Mouse (Mus musculus) induced T-regulatory cell, adult 2 months (primary cell): ENCODE measurements around the gene Mb21d2.

ENCODE experiments used
- DNase-seq: peaks from one replicate; pipeline ENCODE4 v3.0.0-alpha.2; 2012; ENCODE audit warnings: low read depth

The Mb21d2 gene

GRCm38 (mm10) chr16:28859678-28860077, 69.8 kb downstream of the Mb21d2 start:
- no peak for DNase-seq

GRCm38 (mm10) chr16:28859009-28859288, 70.5 kb downstream of the Mb21d2 start:
- no peak for DNase-seq

GRCm38 (mm10) chr16:28858210-28859008, 71.1 kb downstream of the Mb21d2 start:
- no peak for DNase-seq

- DNase-seq = no peak
Measured at GRCm38 (mm10) chr16:28851409-28851821, 78.1 kb downstream of the Mb21d2 start.

- DNase-seq = no peak
Measured at GRCm38 (mm10) chr16:28850881-28851280, 78.6 kb downstream of the Mb21d2 start.

GRCm38 (mm10) chr16:28846123-28846522, 83.3 kb downstream of the Mb21d2 start:
- DNase-seq = no peak

- no peak for DNase-seq
Measured at GRCm38 (mm10) chr16:28845336-28845735, 84.1 kb downstream of the Mb21d2 start.

GRCm38 (mm10) chr16:28841102-28841501, 88.4 kb downstream of the Mb21d2 start:
- no peak for DNase-seq

GRCm38 (mm10) chr16:28840075-28840974, 89.1 kb downstream of the Mb21d2 start:
- DNase-seq = peak; percentile 45

GRCm38 (mm10) chr16:28839575-28839974, 89.9 kb downstream of the Mb21d2 start:
- DNase-seq = no peak

- peak; percentile 1 for DNase-seq
Measured at GRCm38 (mm10) chr16:28838016-28838415, 91.5 kb downstream of the Mb21d2 start.

- no peak for DNase-seq
Measured at GRCm38 (mm10) chr16:28832085-28832635, 97.3 kb downstream of the Mb21d2 start.

GRCm38 (mm10) chr16:28829263-28829955, 100.1 kb downstream of the Mb21d2 start:
- DNase-seq = no peak

GRCm38 (mm10) chr16:28824781-28825180, 104.7 kb downstream of the Mb21d2 start:
- no peak for DNase-seq

- no peak for DNase-seq
Measured at GRCm38 (mm10) chr16:28821774-28822173, 107.7 kb downstream of the Mb21d2 start.

GRCm38 (mm10) chr16:28818749-28819285, 110.7 kb downstream of the Mb21d2 start:
- no peak for DNase-seq

- DNase-seq = no peak
Measured at GRCm38 (mm10) chr16:28813290-28813689, 116.2 kb downstream of the Mb21d2 start.

GRCm38 (mm10) chr16:28809089-28809488, 120.4 kb downstream of the Mb21d2 start:
- DNase-seq = no peak

GRCm38 (mm10) chr16:28793115-28793514, 136.4 kb downstream of the Mb21d2 start:
- peak; percentile 1 for DNase-seq
